Mouse (Mus musculus): ENCODE results near the gene Slc24a2.

Slc24a2 gene

DNA sequence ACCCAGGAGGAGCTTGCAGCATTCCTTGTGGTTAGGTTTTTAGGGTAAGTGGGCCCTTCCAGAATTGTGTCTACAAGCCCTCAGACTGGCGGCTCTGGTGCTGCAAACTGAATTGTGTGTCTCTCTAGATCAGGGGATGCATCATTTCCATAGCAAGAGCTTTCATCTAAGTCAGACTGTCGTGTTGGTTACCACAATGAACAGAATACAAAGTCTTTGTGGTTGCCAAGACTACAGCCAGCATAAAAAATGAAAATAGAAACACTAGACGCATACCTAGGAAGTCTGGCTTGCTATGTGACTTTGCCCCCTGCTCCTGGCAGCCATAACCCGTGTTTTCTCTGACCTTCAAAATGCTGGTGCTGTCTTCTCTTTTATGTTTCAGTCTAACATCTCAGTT lies 114.6 kb downstream of the Slc24a2 start:
- DNase-seq = no peak

DNA sequence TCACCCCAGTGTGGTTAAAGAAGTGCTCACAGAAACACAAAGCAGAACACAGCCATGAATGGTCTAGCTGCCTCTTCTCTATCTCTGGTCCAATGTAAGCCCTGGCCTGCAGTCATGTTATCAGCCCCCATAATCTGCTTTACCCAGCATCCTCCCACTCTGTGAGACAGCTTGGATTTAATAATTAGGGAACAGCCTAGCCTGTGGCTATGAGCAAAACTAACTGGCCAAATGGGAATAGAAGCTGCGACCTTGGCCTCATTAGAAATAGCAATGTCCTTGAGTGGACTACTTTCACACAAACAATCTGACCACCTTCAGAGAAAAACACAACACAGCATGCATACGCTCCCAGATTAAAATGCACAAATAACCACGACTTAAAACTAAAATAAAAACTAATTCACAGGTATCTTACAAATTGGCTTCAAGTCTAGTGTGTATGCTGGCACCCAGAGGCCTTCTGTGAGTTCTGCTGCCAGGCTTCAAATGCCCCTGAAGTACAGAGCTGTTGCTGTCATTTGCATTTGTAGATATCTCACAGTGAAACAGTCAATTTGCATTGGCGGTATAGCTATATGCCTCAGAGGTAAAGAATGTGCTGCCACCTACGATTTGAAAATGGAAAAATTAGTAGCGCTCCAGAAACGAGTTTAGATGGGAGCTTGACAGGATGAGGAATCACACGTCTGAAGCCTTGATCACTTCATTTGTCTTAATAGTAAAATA lies 120.8 kb downstream of the Slc24a2 start:
- no peak for DNase-seq

DNA sequence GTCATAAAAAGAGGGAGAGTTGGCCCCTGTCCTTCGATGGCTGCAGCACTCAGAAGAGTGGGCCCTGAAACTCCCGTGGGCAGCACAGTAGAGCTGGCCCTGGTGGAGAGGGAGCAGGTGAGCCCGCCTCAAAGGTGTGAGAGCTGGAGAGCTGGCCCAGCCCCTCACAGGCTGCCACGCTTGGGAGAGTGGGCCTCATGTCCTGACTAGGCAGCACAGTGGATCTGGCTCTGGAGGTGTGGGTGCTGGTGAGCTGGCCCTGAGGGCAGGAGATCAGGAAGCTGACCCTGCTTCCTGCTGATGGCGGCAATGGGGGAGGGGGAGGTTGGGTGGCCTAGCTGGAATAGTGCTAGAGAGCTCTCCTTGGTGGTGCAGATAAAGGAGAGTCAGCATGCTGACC lies 129.3 kb downstream of the Slc24a2 start:
- DNase-seq = no peak

DNA sequence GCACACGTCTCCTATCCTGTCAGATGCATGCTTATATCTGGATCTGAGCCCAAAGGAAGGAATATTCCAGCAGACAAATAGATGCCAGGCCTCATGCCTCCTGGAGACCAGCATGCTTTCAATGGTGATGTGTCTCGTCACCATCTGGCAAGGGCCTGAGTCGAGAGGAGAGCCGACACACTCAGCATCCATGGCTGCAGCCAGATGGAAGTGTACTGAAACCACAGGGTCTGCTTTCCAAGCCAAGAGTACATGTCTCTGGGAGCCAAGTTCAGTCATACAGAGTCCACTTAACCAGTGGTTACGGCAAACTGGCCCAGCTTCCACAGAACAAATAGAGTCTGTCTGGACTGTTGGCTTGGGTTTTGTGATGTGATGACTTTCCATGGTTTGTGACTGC lies 134.1 kb downstream of the Slc24a2 start:
- DNase-seq = no peak

DNA sequence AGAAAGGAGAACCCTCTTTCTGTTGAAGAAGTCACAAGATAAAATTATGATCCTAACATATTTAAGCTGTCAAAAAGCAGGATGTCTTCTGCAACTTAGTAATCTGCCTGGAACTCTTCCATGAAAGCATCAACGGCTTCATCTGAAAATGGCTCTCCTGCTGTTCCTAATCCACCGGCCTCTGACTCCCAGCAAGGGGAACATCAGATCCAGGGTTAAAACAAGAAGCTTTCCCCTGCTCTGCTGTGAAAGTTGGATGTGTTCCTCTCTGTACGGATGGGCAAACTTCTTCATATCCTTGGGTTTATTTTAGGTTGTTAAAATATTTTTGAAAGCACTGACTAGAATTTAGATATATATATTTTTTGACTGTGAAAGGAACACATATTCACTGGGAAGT lies 136.7 kb downstream of the Slc24a2 start:
- no peak for DNase-seq

DNA sequence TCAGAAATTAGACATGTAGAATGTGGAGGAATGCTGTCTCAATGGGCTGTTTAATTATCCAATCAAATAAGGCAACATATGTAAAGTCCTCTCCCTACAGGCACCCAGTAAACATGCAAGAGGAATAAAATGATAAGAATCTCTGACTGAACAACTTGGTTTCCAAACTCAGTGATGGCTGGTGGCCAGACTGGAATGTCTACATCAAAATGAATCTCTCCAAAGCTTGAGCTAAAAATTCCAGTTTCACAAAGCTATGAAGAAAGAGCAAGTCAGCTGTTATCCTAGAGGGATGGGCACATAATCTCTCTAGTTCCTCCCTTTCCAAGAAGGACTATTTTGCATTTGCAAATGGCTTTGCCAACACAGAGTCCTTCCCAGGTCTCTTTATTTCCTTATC lies 139.4 kb downstream of the Slc24a2 start:
- DNase-seq = no peak

DNA sequence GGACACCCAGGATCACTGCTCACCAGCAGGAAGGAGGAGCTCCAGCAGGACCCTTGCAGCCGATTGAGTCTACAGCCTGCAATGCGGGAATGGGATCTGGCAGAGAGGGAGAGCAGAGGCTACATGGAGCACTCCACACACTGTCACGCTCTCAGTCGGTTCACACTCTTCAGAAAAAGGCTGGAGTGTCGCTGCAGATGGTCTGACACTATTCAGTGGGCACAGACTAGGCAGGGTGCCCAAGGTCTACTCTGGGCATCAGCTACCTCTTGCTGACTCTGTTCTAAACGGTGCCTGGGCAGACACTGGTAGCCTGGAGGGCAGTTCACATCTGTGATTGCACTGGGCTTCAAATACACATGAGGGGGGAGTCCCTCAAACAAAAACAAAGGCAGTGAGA lies 141.6 kb downstream of the Slc24a2 start:
- no peak for DNase-seq

DNA sequence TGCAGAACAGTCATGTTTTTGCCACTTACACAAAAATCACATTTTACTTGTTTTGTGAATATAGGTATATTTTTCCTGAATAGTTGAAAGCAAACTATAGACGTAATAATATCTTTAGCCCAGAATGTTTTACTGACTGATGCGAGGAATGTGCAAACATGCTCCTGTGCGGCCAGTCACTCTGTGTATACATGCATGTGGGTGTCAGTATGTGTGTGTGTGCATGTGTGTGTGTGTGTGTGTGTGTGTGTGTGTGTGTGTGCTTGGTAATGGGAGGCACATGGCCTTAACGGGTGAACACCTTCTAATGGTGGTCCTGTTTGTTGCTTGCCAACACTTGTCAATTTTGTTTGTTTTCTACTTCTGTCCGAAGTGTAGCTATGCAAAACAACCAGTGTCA lies 142.7 kb downstream of the Slc24a2 start:
- no peak for DNase-seq

DNA sequence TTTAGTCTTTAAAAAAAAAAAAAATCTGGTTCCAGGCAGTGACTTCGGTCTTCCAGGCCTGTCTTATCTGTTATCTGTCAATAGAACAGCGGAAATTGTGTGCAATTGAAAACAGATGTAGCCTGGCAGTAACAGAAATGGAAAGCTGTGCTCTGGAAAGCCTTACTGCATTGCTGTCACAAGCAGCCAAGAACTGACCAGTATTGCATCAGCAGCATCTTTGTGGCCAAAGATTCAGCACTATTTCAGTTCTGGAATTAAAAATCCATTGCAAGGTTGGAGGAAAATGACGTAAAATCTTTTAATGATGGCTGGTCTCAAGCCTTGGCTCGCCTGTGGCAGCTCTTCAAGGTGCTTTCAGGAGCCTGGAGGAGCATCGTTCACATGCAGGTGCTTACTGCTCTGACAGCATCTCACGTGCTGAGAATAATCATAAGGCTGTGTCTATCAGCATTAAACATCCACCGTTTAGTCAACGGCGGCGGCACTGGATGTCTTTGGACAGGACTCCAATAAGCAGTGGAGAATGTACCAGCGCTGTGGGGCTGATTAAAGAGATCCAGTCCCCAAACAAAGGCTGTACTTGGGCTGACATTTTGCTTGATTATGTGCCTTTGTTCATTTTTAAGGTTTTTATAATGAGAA lies 143.2 kb downstream of the Slc24a2 start:
- DNase-seq = peak; percentile 61

DNA sequence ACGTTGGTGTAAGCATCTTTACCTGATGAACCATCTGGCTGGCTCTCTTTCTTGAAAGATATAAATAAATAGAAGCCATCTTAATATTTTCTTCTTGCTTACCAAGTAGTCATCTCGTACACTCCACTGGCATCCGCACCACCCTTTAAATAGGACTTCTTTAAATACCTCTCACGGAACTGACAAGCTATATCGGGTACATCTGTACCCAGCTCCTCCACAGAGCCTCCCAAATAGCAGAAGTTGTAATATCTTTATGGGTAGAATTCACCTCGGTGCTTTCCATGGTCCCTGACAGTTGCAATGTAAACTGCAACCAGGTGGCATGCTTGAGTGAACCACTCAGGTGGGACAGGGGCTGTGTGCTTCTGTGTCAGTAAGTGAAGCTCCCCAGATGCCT lies 149.0 kb downstream of the Slc24a2 start:
- no peak for DNase-seq

DNA sequence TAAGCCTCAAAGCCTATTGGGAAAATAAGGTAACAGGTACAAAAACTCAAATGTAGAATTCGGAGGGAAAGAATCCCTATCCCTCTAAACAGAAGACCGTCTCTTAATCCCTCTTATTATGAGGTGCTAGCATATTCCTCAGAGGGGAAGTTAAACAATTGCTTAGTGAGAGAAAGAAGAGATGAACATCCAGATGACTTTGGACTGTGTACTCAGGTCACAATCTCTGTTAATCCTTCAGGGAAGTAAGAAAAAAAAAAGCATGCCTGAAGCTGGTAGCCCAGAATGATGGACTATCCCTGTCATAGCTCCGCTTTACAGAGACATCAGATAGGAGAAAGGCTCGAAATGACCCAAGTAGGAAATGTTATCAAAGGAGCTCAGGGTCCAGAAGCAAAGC lies 151.0 kb downstream of the Slc24a2 start:
- no peak for DNase-seq

DNA sequence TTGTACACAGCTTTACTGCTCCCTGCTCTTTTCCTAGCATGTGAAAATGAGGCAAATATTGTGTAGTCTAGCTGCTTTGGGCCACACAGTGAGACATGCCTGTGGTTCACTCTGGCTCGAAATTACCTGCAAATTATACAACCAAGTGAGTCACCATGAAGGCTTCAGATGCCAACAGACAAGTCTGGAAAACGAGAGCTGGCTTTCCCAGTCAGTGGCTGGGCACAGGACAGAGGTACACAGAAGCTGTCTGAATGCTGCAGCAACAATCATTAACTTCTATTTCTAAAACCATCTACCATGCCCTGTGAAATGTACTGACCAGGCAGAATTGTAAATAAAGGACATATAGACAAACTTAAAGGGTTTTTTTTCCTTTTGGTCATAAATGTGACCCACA lies 151.6 kb downstream of the Slc24a2 start:
- no peak for DNase-seq

DNA sequence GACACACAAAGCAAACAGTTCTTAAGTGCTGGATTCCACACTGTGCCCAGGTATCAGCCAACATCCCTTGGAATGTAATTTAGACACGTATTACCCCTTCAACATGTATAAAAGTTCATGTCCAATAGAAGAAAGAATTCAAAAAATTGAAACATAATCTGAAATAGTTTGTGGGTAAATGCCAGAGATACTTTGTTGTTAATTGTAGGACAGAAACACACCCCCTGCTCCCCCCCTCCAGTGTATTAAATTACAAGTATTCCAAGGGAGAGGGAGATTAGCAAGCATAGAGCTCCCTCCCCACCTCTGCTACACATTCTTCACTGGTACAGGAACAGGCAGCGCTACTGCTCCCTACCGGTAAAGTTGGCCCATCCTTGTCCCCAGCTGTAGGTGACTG lies 154.5 kb downstream of the Slc24a2 start:
- DNase-seq = no peak

DNA sequence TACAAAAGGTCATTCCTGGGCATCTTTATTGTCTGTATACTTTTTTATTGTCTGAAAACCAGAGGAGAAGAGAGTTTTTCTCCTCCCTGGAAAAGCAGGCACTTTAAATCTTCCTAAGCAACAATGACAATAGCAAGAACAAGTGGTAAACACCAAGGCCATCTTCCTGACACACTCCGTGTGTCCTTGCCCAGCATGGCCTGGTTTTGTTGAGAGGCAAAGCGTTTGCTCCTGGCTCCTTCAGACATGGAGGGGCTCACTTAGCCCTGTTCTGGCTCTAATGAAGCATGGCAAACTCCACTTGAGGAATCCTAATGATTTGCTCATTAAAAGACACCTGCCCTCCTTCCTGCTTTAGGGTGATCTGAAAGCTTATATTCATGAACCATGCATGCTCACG lies 162.2 kb downstream of the Slc24a2 start:
- DNase-seq = no peak

DNA sequence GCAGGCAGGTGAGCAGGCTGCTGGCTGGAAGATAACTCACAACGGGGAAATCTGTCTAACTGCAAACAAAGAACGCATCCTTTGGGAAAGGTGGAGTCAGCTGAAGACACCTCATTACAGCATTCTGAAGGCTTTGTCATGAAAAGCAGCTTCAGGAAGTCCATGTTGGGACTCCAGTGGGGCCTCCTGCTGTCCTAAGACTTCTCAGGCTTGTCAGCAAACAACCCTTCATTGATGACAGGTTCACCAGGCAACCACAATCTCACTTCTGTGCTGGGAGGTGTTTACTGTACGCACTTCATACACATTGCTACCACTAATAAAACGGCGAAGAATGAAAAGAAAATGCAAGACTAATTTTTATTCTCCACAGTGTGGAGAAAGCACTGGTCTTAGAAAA lies 165.1 kb downstream of the Slc24a2 start:
- no peak for DNase-seq

DNA sequence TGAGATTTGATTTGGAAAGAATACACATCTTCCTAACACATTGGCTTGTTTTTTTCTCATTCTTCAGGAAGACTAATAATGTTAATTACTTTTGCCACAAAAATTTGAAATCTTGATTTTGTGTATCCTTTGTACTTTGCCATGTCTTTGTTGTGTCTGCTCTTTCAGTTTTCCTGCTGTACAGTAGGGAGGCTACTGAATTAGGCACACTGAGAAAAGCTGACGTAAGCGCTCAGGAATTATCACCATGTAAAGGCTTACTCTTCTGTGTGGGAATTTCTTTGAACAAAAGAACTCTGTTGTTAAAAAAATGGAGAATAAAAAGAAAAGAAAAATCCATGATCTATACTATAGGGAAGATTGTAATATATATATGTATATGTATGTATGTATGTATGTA lies 165.7 kb downstream of the Slc24a2 start:
- DNase-seq = no peak

DNA sequence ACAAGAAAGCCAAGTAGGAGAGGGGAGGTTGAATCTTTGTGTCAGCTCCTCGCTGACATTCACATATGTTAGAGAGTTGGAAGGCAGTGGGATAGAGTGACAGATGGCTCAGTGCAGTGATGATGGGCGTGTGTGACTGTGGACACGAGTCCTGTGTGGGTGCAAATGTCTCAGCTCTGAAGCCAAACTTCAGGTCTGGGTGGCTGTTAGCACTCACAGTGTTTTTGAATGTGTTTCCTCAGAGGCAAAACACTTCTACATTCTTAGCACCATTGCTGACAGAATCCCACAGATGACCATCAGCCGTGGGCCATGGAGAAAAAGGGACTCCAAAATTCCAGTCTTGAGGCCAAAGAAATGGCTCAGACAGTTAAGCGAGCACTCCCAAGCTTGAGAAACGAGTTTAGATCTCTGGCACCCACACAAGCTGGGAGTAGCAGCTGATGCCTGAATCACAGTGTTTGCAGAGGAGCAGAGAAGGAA lies 167.5 kb downstream of the Slc24a2 start:
- DNase-seq = no peak

DNA sequence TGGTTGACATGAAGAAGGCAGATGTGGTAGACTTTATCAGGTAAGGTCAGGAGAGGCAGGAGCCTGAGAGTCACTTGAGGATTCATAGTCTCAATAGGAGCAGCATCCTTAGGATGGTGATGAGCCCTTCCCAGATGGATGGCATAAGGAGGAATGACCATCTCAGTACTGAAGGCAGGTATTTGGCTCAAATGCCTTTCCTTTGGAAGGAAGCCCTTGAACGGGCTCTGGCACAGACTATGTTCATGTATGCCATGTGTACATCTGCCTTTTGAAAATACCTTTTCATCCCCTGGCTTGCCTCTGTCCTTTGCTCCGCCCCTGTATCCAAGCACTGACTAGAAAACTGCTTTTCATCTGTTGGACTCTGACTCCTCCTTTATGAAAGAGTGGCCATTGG lies 168.6 kb downstream of the Slc24a2 start:
- DNase-seq = no peak

DNA sequence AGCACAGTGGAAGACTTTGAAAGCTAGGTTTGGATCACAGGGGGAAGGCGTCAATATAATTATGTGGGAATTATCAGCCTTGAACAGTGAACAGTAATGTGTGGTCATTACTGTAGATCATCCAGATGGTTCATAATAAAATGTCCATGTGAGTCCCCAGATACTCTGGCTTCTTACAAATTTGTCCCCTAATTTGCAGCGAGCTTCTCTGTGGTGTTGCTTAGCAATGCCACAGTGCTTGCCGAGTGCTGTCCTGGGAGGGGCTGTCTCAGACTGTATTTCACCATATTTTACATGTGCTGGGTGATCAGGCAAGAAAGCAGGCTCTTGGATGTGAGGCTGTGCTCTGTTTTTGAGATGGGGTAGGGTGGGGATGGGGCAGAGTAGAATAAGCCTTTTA lies 172.7 kb downstream of the Slc24a2 start:
- no peak for DNase-seq

DNA sequence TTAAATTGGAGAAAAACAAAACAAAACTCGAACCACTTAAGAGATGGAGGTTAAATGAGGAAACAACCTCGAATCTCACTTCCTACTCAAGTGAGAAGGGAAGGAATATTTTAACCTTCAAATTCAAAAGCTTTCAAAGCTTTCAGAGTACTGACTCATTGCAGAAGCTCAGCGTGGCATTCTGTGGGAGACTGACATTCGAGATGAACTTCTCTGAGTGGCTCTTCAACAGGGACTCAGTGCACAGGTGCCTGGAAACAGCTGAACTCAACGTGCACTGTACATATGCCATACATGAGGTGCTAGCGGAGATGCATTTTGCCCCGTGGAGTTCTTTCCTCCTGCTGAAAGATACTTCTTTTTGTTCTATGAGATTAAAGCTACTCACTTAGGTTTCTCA lies 174.5 kb downstream of the Slc24a2 start:
- DNase-seq = no peak

DNA sequence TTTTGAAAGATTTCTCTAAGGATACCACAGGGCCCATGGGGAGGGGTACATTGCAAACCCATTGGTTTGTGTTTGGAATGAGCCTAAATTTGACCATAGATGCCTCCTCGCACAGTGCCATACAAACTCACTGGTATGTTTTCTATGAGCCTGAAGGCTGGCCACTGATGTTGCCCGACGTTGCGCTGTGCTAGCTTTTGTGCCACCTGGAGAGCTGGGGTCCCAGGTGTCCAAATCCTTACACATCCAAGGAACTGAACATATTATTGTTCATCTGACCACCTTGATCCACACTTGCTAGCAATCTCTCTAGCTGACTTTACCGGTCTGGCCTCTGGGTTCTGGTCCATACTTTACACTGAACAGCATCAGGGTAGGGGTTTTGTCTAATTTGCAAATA lies 177.4 kb downstream of the Slc24a2 start:
- DNase-seq = no peak

DNA sequence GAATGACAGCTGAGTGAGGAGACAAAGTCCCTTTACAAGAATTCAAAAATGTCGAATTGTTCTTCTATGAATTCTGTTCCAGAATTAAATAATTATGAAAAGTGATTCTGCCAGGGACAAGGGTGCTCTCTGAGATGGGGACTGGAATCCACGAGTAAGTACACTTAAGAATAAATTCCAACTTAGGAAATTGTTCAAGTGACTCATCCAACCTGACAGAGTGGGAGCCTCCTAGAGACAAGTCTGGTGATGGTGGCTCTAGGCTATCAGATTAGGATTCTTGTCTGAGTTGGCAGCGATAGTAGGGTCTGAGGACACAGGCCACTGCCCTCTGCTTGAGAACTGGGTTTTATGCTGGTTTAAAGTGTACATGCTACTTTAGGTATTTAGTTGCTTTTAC lies 181.2 kb downstream of the Slc24a2 start:
- no peak for DNase-seq

DNA sequence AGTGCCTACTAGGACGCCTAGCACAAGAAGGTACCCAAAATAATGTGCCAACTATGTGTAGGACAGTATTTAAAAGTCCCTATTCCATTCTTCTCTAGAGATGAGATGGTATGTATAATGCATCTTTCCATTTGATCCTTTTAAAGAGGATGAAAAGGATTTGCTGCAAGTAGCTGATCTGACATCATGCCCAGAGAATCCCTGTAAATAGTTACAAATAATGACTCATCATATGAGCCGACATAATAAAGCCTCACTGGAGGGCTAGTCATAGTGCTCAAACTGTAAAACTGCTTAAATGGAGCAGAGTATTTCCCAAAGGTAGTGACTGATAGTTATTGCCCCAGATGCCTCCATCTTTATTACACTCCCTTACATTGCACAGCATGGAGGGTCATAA lies 183.1 kb downstream of the Slc24a2 start:
- no peak for DNase-seq

DNA sequence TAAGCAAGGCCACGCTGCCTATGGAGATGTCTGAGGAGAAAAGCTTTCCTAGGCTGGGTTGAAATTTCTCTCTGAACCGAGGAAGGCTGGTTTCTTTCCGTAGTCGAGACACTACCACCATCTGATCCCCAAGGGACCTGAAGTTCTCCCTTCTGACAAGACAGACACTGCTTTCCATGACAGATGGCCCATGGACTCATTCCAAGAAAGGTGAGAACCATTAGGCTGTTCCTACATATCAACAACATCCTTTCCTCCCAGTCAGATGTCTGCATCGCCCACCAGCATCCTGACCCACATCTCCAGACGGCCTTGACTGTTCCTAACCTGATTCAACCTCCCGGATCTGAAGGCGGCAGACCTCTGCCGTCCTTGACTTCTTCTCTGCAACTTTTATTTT lies 187.0 kb downstream of the Slc24a2 start:
- no peak for DNase-seq

DNA sequence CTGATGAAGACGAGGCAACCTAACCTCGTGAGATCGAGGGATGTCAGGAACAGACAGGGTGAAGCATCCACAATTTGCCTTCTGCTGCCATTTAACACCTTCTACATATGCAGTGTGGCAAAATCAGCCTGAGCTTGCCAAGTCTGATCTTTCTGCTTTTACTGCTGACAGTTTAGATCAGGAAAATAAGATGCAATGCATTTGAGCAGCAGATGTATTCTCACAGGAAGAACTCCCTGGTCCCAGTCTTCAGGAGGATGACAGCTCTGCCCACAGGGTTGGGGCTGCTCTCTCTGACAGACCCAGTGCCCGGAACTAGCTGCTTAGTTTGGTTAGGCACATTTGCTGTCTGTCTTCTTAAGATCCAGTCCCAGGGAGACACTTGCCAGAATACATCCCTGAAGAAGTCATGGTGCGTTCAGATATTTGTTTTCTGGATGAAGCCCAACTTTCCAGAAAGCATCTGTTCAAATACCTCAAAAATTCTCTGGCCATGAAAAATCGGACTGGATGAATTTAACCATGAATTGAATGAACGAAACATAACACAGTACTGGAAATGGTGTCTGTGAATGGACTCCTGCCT lies 188.8 kb downstream of the Slc24a2 start:
- DNase-seq = no peak
